Mouse (Mus musculus) heart, postnatal 0 days (tissue): ENCODE results near the gene Rsc1a1. TPM values are rescaled to one million over a fixed set of nuclear protein-coding genes. Genes with fewer than 3 reads are reported as not detected.

Source experiments
- ATAC-seq: fragments of 200-750 bp; cut with Nextera tagmentation; 2 replicates; pipeline ENCODE4 v1.8.0; 2017; ENCODE audit warnings: low read depth, moderate number of reproducible peaks, moderate library complexity; ENCODE audit not compliant: insufficient read depth
- DNase-seq: peaks from one replicate; pipeline ENCODE4 v3.0.0-alpha.2; 2016; ENCODE audit warnings: low spot score
- H3K27ac ChIP-seq: fragments of 300-500 bp; sonication (generic); 2 replicates; pipeline ENCODE4 v1.5.1; 2014; ENCODE audit warnings: low read depth, mild to moderate bottlenecking
- H3K27me3 ChIP-seq: fragments of 300-500 bp; sonication (generic); 2 replicates; pipeline ENCODE4 v1.6.1; 2014; ENCODE audit warnings: low read length, mixed read lengths; ENCODE audit not compliant: control insufficient read depth, insufficient read depth
- H3K36me3 ChIP-seq: fragments of 300-500 bp; sonication (generic); replicated peaks from 2 replicates; pipeline ENCODE4 v1.6.1; 2014; ENCODE audit warnings: low read length, mixed read lengths; ENCODE audit not compliant: control insufficient read depth, insufficient read depth
- H3K4me1 ChIP-seq: fragments of 300-500 bp; sonication (generic); 2 replicates; pipeline ENCODE4 v1.6.1; 2014; ENCODE audit warnings: antibody characterized with exemption; ENCODE audit not compliant: control insufficient read depth, insufficient read depth
- H3K4me2 ChIP-seq: fragments of 300-500 bp; sonication (generic); 2 replicates; pipeline ENCODE4 v1.6.1; 2014; ENCODE audit warnings: low read depth, mild to moderate bottlenecking, low read length, moderate library complexity
- H3K4me3 ChIP-seq: fragments of 300-500 bp; sonication (generic); 2 replicates; pipeline ENCODE4 v1.5.1; 2014; ENCODE audit warnings: low read depth, low read length
- H3K9ac ChIP-seq: fragments of 300-500 bp; sonication (generic); replicated peaks from 2 replicates; pipeline ENCODE4 v1.6.1; 2014; ENCODE audit warnings: low read depth, low read length, mixed read lengths
- H3K9me3 ChIP-seq: fragments of 300-500 bp; sonication (generic); replicated peaks from 2 replicates; pipeline ENCODE4 v1.6.1; 2016; ENCODE audit warnings: low read length; ENCODE audit not compliant: control insufficient read depth
- CTCF ChIP-seq: IDR thresholded peaks from 2 replicates; pipeline ENCODE4 v1.5.1; 2016; ENCODE audit warnings: antibody characterized with exemption, control low read depth, low read depth
- EP300 ChIP-seq: IDR thresholded peaks from 2 replicates; pipeline ENCODE4 v1.6.1; 2016; ENCODE audit warnings: antibody characterized with exemption, low read depth
- WGBS: fragments of 180-500 bp; shearing (Covaris S2); extraction: QIAGEN DNeasy Blood & Tissue Kit; methylation state at CpG from one replicate; pipeline ENCODE4 v1.1.7; 2014; 5-methylcytosine and 5-hydroxymethylcytosine counted together
- polyA plus RNA-seq: library from polyadenylated mRNA; unstranded; fragments of >200 nt; fragmentation: Nextera tagmentation; extraction: Ambion mirVana; gene quantifications from 2 replicates; pipeline ENCODE4 v1.2.1, GENCODE M21; 2015
- total RNA-seq: library from RNA; depleted of rRNA; stranded (reverse); fragments of >200 nt; gene quantifications from 2 replicates; pipeline ENCODE4 v1.2.3, GENCODE M21; 2014; ENCODE audit warnings: low replicate concordance; rRNA removed

The Rsc1a1 gene
- 2.1 and 11.9 TPM in 2 replicates for total RNA-seq
- polyA plus RNA-seq, result not detected in 2 replicates

- TF ChIP-seq CTCF, result no peak
- no peak for TF ChIP-seq EP300
- Histone ChIP-seq H3K4me3 (no peak within 1 kb of the TSS), H3K36me3 (peaks cover 56% of the 10 kb centered on the region), H3K4me1 (peaks cover 16% of the 10 kb centered on the region), H3K9me3 (no peaks in the 10 kb centered on the region), H3K27me3 (no peaks in the 10 kb centered on the region), H3K4me2 (no peak within 1 kb of the TSS), H3K9ac (no peak within 1 kb of the TSS), H3K27ac (no peak within 1 kb of the TSS)
- no peak for ATAC-seq
- DNase-seq, result no peak
- 92% methylated on average over 6 of the region's 6 CpGs for WGBS
Measured at GRCm38 (mm10) chr4:141685499-141685898, at the start of gene Rsc1a1. Gene Rsc1a1, minus strand, starts transcription at chr4:141685599.

GRCm38 (mm10) chr4:141735206-141735560 is 49.8 kb upstream of the Rsc1a1 start:
- Histone ChIP-seq H3K4me2 (peak overlapping the region; percentile 54), H3K27me3 (no peaks in the 10 kb centered on the region), H3K4me3 (peak overlapping the region; percentile 28; the same call in 1 of the 2 replicates), H3K27ac (no peak overlapping the region), H3K9me3 (no peaks in the 10 kb centered on the region), H3K9ac (no peak overlapping the region), H3K36me3 (no peaks in the 10 kb centered on the region), H3K4me1 (no peaks in the 10 kb centered on the region; the same call in 1 of the 2 replicates)
- ATAC-seq (no peak), DNase-seq (no peak)
- TF ChIP-seq EP300, result no peak
- TF ChIP-seq CTCF, result no peak
- WGBS, result 32% methylated on average over 9 of the region's 9 CpGs

GRCm38 (mm10) chr4:141734446-141735205 is 49.2 kb upstream of the Rsc1a1 start:
- 7% methylated on average over 24 of the region's 24 CpGs for WGBS
- H3K27ac ChIP-seq, result no peak overlapping the region
- no peaks in the 10 kb centered on the region for H3K36me3 ChIP-seq
- H3K4me1 ChIP-seq, result no peaks in the 10 kb centered on the region; the same call in 1 of the 2 replicates
- DNase-seq (peak; percentile 92), ATAC-seq (peak; percentile 96)
- H3K9me3 ChIP-seq, result no peaks in the 10 kb centered on the region
- H3K4me3 ChIP-seq, result peak overlapping the region; percentile 28
- no peak overlapping the region for H3K9ac ChIP-seq
- no peak for TF ChIP-seq CTCF
- no peak for TF ChIP-seq EP300
- H3K4me2 ChIP-seq, result peak overlapping the region; percentile 54
- no peaks in the 10 kb centered on the region for H3K27me3 ChIP-seq

GRCm38 (mm10) chr4:141731766-141732165 is 46.4 kb upstream of the Rsc1a1 start:
- ATAC-seq (no peak), DNase-seq (no peak)
- Histone ChIP-seq H3K9ac (no peak overlapping the region), H3K27me3 (no peaks in the 10 kb centered on the region), H3K27ac (no peak overlapping the region), H3K4me1 (no peaks in the 10 kb centered on the region; the same call in 1 of the 2 replicates), H3K4me2 (no peak overlapping the region), H3K4me3 (no peak overlapping the region), H3K9me3 (no peaks in the 10 kb centered on the region), H3K36me3 (no peaks in the 10 kb centered on the region)
- WGBS, result 72% methylated on average over 5 of the region's 5 CpGs
- TF ChIP-seq EP300 (no peak), CTCF (no peak)

GRCm38 (mm10) chr4:141730401-141730800 is 45.0 kb upstream of the Rsc1a1 start:
- Histone ChIP-seq H3K4me1 (no peaks in the 10 kb centered on the region; the same call in 1 of the 2 replicates), H3K4me2 (no peak overlapping the region), H3K4me3 (no peak overlapping the region), H3K9ac (no peak overlapping the region), H3K36me3 (no peaks in the 10 kb centered on the region), H3K27ac (no peak overlapping the region), H3K9me3 (no peaks in the 10 kb centered on the region), H3K27me3 (no peaks in the 10 kb centered on the region)
- no peak for TF ChIP-seq EP300
- no peak for TF ChIP-seq CTCF
- 78% methylated on average over 13 of the region's 13 CpGs for WGBS
- DNase-seq (no peak), ATAC-seq (no peak)

GRCm38 (mm10) chr4:141729266-141729665 is 43.9 kb upstream of the Rsc1a1 start:
- ATAC-seq, result no peak
- H3K4me1 ChIP-seq, result no peaks in the 10 kb centered on the region
- H3K9me3 ChIP-seq, result no peaks in the 10 kb centered on the region
- no peak for TF ChIP-seq EP300
- no peak for TF ChIP-seq CTCF
- 80% methylated on average over 3 of the region's 3 CpGs for WGBS
- no peak for DNase-seq
- no peak overlapping the region for H3K4me2 ChIP-seq
- H3K27me3 ChIP-seq, result no peaks in the 10 kb centered on the region
- H3K9ac ChIP-seq, result no peak overlapping the region
- H3K27ac ChIP-seq, result no peak overlapping the region
- H3K4me3 ChIP-seq, result no peak overlapping the region
- no peaks in the 10 kb centered on the region for H3K36me3 ChIP-seq
